Mouse (Mus musculus) mammary gland, adult 2 months (tissue): ENCODE data around the gene Tsc22d1. TPM values are rescaled to one million over a fixed set of nuclear protein-coding genes. Genes with fewer than 3 reads are reported as not detected.

Experiments
- polyA plus RNA-seq: library from polyadenylated mRNA; depleted of rRNA; stranded (reverse); fragments of >200 nt; gene quantifications from 2 replicates; pipeline ENCODE4 v1.2.3, GENCODE M21; 2012; ENCODE audit warnings: low replicate concordance; rRNA removed

Gene Tsc22d1
- 79.8 and 155 TPM in 2 replicates for polyA plus RNA-seq

GRCm38 (mm10) chr14:76414862-76415780 lies at the start of gene Tsc22d1:
TSS of gene Tsc22d1 (plus strand) at chr14:76414961.

GRCm38 (mm10) chr14:76556852-76557208 lies 142.1 kb downstream of the Tsc22d1 start, which contains the start of gene Serp2:
TSS of gene Serp2 (minus strand) at chr14:76556889.

Other genes starting within 250 kb of the Tsc22d1 start
- gene Serp2, start 141.9 kb downstream of the Tsc22d1 start, polyA plus RNA-seq = 0.99 and 3.2 TPM in 2 replicates